Mouse (Mus musculus): ENCODE results near the gene Bricd5.

DNA sequence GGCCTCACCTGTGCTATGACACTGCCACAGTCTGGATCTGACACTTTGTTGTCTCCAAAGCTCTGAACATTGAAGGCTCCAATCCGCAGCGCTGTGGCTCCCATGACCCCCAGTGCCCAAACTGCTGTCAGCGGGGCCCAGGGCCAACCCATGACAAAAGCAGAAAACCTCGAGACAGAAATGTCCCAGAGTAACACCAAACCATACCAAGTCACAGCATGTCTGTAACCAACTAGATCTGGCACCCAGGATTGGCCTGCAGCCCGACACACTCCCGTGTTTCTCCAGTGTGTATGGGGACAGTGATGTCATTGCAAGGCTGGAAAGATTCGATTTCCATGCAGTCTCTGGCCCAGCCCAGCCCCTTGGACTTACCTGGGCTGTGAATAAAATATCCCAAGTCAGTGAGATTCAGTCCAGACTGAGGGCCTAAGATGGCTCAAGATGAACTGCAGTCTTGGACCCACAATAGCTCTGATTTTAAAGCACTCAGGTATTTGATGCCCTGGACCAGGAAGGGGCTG, 31.0 kb upstream of the Bricd5 start, which contains the start of gene Dnase1l2:
- TF ChIP-seq CTCF (IDR thresholded peaks at IDR 0.05; ENCODE audit: insufficient read depth, low read length) (no peak), POLR2A (IDR thresholded peaks at IDR 0.05; ENCODE audit: borderline replicate concordance, extremely low read depth, low read depth, low read length) (no peak)
